Mouse (Mus musculus) midbrain, embryonic 12.5 days (tissue): ENCODE results near the gene Gli2. TPM values are rescaled to one million over a fixed set of nuclear protein-coding genes. Genes with fewer than 3 reads are reported as not detected.

Experiments
- ATAC-seq: fragments of 200-750 bp; cut with Nextera tagmentation; 2 replicates; pipeline ENCODE4 v1.8.0; 2017; ENCODE audit warnings: low read depth, moderate TSS enrichment, moderate library complexity; ENCODE audit not compliant: low FRiP score
- H3K27ac ChIP-seq: fragments of 300-500 bp; sonication (generic); replicated peaks from 2 replicates; pipeline ENCODE4 v1.5.1; 2016; ENCODE audit warnings: mild to moderate bottlenecking
- H3K27me3 ChIP-seq: fragments of 300-500 bp; sonication (generic); 2 replicates; pipeline ENCODE4 v1.6.1; 2016; ENCODE audit warnings: mild to moderate bottlenecking
- H3K36me3 ChIP-seq: fragments of 300-500 bp; sonication (generic); 2 replicates; pipeline ENCODE4 v1.6.1; 2016
- H3K4me1 ChIP-seq: fragments of 300-500 bp; sonication (generic); 2 replicates; pipeline ENCODE4 v1.6.1; 2016
- H3K4me2 ChIP-seq: fragments of 300-500 bp; sonication (generic); replicated peaks from 2 replicates; pipeline ENCODE4 v1.6.1; 2016; ENCODE audit warnings: mild to moderate bottlenecking, moderate library complexity
- H3K4me3 ChIP-seq: fragments of 300-500 bp; sonication (generic); 2 replicates; pipeline ENCODE4 v1.5.1; 2016; ENCODE audit warnings: mild to moderate bottlenecking
- H3K9ac ChIP-seq: fragments of 300-500 bp; sonication (generic); replicated peaks from 2 replicates; pipeline ENCODE4 v1.6.1; 2016; ENCODE audit warnings: mild to moderate bottlenecking, moderate library complexity
- H3K9me3 ChIP-seq: fragments of 300-500 bp; sonication (generic); 2 replicates; pipeline ENCODE4 v1.6.1; 2016; ENCODE audit warnings: mild to moderate bottlenecking
- WGBS: fragments of 180-500 bp; shearing (Covaris S2); methylation state at CpG from one replicate; pipeline ENCODE4 v1.1.7; 2016; 5-methylcytosine and 5-hydroxymethylcytosine counted together
- polyA plus RNA-seq: library from polyadenylated mRNA; unstranded; fragments of >200 nt; fragmentation: Nextera tagmentation; extraction: Ambion mirVana; gene quantifications from 2 replicates; pipeline ENCODE4 v1.2.1, GENCODE M21; 2016

The Gli2 gene
- polyA plus RNA-seq, 1 experiment from 2014 or later, result 8.6 TPM

DNA sequence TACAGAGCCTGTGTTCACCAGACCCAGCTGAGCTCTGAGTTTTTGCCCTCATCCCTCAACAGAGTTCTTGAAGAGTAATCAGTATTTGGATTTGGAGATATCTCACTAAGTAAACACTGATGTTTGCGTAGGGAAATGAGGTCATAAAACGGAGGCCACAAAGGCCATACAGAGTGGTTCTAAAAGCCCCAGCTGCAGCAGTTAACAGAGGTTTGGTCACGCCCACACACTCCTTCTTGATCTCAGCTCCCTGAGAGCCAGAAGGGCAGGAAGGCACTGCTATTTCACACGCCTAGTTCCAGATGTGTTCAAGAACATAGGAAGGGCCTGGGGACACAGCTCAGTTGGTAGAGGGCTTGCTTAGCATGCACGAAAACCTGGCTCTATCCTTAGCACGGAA is 175.1 kb downstream of the Gli2 start:
- Histone ChIP-seq H3K27ac (no peak overlapping the region; the same call in 1 of the 2 replicates), H3K36me3 (no peaks in the 10 kb centered on the region; the same call in 1 of the 2 replicates), H3K9me3 (no peaks in the 10 kb centered on the region), H3K9ac (no peak overlapping the region), H3K4me1 (no peaks in the 10 kb centered on the region), H3K4me2 (no peak overlapping the region), H3K27me3 (no peaks in the 10 kb centered on the region), H3K4me3 (no peak overlapping the region)
- 75% methylated on average over 6 of the region's 6 CpGs for WGBS
- ATAC-seq, result no peak

- ATAC-seq, result no peak
- no peak overlapping the region for H3K9ac ChIP-seq
- no peaks in the 10 kb centered on the region for H3K27me3 ChIP-seq
- no peak overlapping the region for H3K27ac ChIP-seq
- H3K4me3 ChIP-seq, result no peak overlapping the region
- peaks cover 4% of the 10 kb centered on the region; the same call in 1 of the 2 replicates for H3K36me3 ChIP-seq
- WGBS, result 88% methylated on average over 9 of the region's 9 CpGs
- no peak overlapping the region for H3K4me2 ChIP-seq
- no peaks in the 10 kb centered on the region for H3K4me1 ChIP-seq
- no peaks in the 10 kb centered on the region for H3K9me3 ChIP-seq
Measured at GRCm38 (mm10) chr1:118875227-118875626, 178.2 kb downstream of the Gli2 start.

DNA sequence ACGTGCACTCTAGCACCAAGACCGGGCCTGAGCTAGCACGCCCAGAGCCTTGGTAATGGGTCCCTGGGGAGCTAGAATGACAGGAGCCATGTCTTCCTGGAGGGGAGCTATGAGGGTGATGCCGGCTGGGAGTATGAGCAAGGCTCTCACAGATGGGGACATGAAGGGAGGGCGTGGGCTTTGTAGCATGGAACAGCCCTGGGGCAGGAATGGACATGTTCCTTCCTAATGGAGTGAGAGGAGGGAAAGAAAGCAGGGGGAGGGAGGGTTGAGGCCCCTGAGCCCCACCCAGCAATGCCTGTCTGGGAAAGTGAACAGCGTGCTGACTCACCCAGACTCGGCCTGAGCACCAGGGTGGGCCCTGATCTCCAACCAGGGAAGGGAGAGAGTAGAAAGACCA is 179.9 kb downstream of the Gli2 start:
- H3K27ac ChIP-seq, result no peak overlapping the region
- WGBS, result 87% methylated on average over 7 of the region's 7 CpGs
- ATAC-seq, result no peak
- H3K36me3 ChIP-seq, result peaks cover 4% of the 10 kb centered on the region; the same call in 1 of the 2 replicates
- H3K4me3 ChIP-seq, result no peak overlapping the region
- no peak overlapping the region for H3K4me2 ChIP-seq
- no peaks in the 10 kb centered on the region for H3K9me3 ChIP-seq
- H3K4me1 ChIP-seq, result no peaks in the 10 kb centered on the region
- H3K9ac ChIP-seq, result no peak overlapping the region
- no peaks in the 10 kb centered on the region for H3K27me3 ChIP-seq

GRCm38 (mm10) chr1:118864735-118865134 is 188.7 kb downstream of the Gli2 start:
- H3K27me3 ChIP-seq, result no peaks in the 10 kb centered on the region
- no peak overlapping the region for H3K4me3 ChIP-seq
- no peak for ATAC-seq
- H3K4me1 ChIP-seq, result no peaks in the 10 kb centered on the region
- no peaks in the 10 kb centered on the region for H3K9me3 ChIP-seq
- H3K9ac ChIP-seq, result no peak overlapping the region
- H3K4me2 ChIP-seq, result no peak overlapping the region
- no peak overlapping the region for H3K27ac ChIP-seq
- 89% methylated on average over 9 of the region's 9 CpGs for WGBS
- H3K36me3 ChIP-seq, result peaks cover 49% of the 10 kb centered on the region

GRCm38 (mm10) chr1:118864031-118864430 is 189.4 kb downstream of the Gli2 start:
- H3K27ac ChIP-seq, result no peak overlapping the region
- H3K4me3 ChIP-seq, result no peak overlapping the region
- peaks cover 53% of the 10 kb centered on the region for H3K36me3 ChIP-seq
- H3K4me2 ChIP-seq, result no peak overlapping the region
- 85% methylated on average over 5 of the region's 5 CpGs for WGBS
- H3K9ac ChIP-seq, result no peak overlapping the region
- H3K9me3 ChIP-seq, result no peaks in the 10 kb centered on the region
- H3K27me3 ChIP-seq, result no peaks in the 10 kb centered on the region
- H3K4me1 ChIP-seq, result no peaks in the 10 kb centered on the region
- no peak for ATAC-seq

GRCm38 (mm10) chr1:118858101-118858500 is 195.3 kb downstream of the Gli2 start:
- H3K4me1 ChIP-seq, result no peaks in the 10 kb centered on the region
- H3K27me3 ChIP-seq, result no peaks in the 10 kb centered on the region
- H3K9me3 ChIP-seq, result no peaks in the 10 kb centered on the region
- H3K4me3 ChIP-seq, result no peak overlapping the region
- no peak overlapping the region for H3K4me2 ChIP-seq
- H3K9ac ChIP-seq, result no peak overlapping the region
- H3K36me3 ChIP-seq, result peaks cover 58% of the 10 kb centered on the region
- ATAC-seq, result no peak
- no peak overlapping the region for H3K27ac ChIP-seq
- 87% methylated on average over 9 of the region's 9 CpGs for WGBS

DNA sequence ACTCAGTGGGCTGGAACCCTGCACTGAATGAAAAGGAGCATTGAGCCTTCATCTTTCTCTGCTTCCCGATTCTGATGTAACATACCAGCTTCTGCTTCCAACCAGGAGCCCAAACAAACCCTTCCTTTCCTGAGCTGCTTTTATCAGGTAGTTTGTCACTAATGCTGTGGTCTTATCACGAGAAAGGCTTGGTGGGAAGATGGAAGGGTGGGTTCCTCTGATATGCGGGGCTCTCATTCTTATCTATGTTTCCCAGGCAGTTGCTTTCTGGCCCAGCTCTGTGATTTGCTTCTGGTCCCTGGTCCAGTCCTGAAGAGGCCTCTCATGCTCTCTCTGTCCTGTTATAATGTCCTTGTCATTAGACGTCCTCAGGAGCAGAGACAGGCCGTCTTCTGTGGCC is 222.8 kb downstream of the Gli2 start:
- Histone ChIP-seq H3K4me1 (peaks cover under 1% of the 10 kb centered on the region; the same call in 1 of the 2 replicates), H3K36me3 (peaks cover 13% of the 10 kb centered on the region), H3K4me3 (no peak overlapping the region), H3K4me2 (no peak overlapping the region), H3K27ac (no peak overlapping the region), H3K9me3 (no peaks in the 10 kb centered on the region), H3K9ac (no peak overlapping the region), H3K27me3 (0 out of 2 replicates have a peak, but pooled peaks cover 3% of the 10 kb centered on the region)
- whole genome bisulfite sequencing, result 74% methylated on average over 5 of the region's 5 CpGs
- no peak for ATAC-seq

GRCm38 (mm10) chr1:118826614-118827013 is 226.8 kb downstream of the Gli2 start:
- no peak overlapping the region for H3K27ac ChIP-seq
- ATAC-seq, result no peak
- 91% methylated on average over 11 of the region's 11 CpGs for WGBS

DNA sequence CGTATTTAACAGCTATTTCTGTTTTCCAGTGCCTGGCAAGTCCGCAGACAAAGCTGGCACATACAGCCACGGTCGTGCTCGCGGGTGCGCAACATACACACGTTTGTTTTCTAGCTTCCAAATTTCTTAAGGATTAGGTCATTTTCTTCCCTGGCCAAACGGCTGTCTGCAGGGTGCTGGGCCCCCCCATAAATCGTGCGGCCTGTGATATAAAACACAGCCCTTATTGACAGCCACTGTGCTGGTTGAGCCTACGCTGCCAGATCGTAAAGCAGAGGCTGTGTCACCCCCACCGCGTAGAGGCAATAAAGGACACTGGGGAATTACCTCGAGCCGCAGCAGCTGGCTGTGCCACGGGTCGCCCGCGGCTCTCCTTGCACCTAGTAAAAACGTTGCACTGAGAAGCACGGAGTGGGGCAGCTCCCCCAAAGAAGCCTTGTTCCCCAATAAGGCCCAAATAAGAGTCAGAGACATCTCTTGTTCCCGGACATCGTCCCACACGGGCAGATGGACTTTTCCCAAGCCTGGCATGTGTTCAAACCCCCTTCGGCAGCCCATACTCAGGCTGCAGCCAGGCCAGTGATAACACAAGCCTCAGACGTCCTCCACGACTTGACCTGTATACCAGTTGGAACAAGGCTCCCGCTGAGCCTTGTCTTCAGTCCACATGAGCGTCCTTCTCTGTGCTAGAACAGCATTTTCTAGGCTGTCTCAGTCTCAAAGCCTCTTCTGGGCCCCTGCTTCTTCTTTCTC is 227.8 kb downstream of the Gli2 start:
- no peak overlapping the region for H3K9ac ChIP-seq
- H3K4me1 ChIP-seq, result peaks cover 4% of the 10 kb centered on the region; the same call in 1 of the 2 replicates
- no peaks in the 10 kb centered on the region for H3K36me3 ChIP-seq
- H3K4me3 ChIP-seq, result no peak overlapping the region
- 80% methylated on average over 31 of the region's 31 CpGs for WGBS
- no peak overlapping the region for H3K27ac ChIP-seq
- H3K4me2 ChIP-seq, result no peak overlapping the region
- 0 out of 2 replicates have a peak, but pooled peaks cover 3% of the 10 kb centered on the region for H3K27me3 ChIP-seq
- no peak for ATAC-seq
- 0 out of 2 replicates have a peak, but pooled peaks cover 5% of the 10 kb centered on the region for H3K9me3 ChIP-seq

More at GRCm38 (mm10) chr1:118826614-118827013, 226.8 kb downstream of the Gli2 start:
- peaks cover 4% of the 10 kb centered on the region; the same call in 1 of the 2 replicates for H3K4me1 ChIP-seq
- 0 out of 2 replicates have a peak, but pooled peaks cover 5% of the 10 kb centered on the region for H3K9me3 ChIP-seq
- H3K4me2 ChIP-seq, result no peak overlapping the region
- H3K4me3 ChIP-seq, result no peak overlapping the region
- no peaks in the 10 kb centered on the region for H3K36me3 ChIP-seq
- no peak overlapping the region for H3K9ac ChIP-seq
- 0 out of 2 replicates have a peak, but pooled peaks cover 3% of the 10 kb centered on the region for H3K27me3 ChIP-seq

- H3K27me3 ChIP-seq, result 0 out of 2 replicates have a peak, but pooled peaks cover 3% of the 10 kb centered on the region
- H3K9ac ChIP-seq, result no peak overlapping the region
- H3K4me1 ChIP-seq, result peaks cover 4% of the 10 kb centered on the region; the same call in 1 of the 2 replicates
- H3K4me2 ChIP-seq, result no peak overlapping the region
- H3K9me3 ChIP-seq, result 0 out of 2 replicates have a peak, but pooled peaks cover 5% of the 10 kb centered on the region
- H3K27ac ChIP-seq, result no peak overlapping the region
- no peaks in the 10 kb centered on the region for H3K36me3 ChIP-seq
- H3K4me3 ChIP-seq, result no peak overlapping the region
- 92% methylated on average over 3 of the region's 3 CpGs for WGBS
- ATAC-seq, result no peak
Measured at GRCm38 (mm10) chr1:118825035-118825434, 228.4 kb downstream of the Gli2 start.

DNA sequence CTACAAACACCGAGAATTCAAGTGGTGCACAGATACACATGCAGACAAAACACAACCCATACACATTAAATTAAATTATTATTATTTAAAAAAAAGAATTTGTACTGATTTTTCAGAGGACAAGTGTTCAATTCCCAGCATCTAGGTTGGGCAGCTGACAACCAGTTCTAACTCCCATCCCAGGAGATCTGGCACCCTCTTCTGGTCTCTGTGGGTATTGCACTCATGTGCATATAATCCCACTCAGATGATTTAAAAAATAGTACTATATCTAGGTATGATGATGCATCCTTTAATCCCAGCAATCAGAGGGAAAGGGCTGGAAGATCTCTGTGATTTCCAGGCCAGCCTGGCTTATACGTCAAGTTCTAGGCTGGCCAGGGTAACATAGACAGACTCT is 231.2 kb downstream of the Gli2 start:
- H3K4me2 ChIP-seq, result no peak overlapping the region
- H3K4me3 ChIP-seq, result no peak overlapping the region
- 91% methylated on average over 2 of the region's 2 CpGs for WGBS
- no peak overlapping the region for H3K9ac ChIP-seq
- no peaks in the 10 kb centered on the region for H3K36me3 ChIP-seq
- H3K9me3 ChIP-seq, result 0 out of 2 replicates have a peak, but pooled peaks cover 9% of the 10 kb centered on the region
- peaks cover 4% of the 10 kb centered on the region; the same call in 1 of the 2 replicates for H3K4me1 ChIP-seq
- no peak overlapping the region for H3K27ac ChIP-seq
- no peaks in the 10 kb centered on the region for H3K27me3 ChIP-seq
- no peak for ATAC-seq

GRCm38 (mm10) chr1:118815015-118815414 is 238.4 kb downstream of the Gli2 start:
- Histone ChIP-seq H3K27ac (no peak overlapping the region), H3K4me1 (no peaks in the 10 kb centered on the region), H3K9me3 (0 out of 2 replicates have a peak, but pooled peaks cover 4% of the 10 kb centered on the region), H3K4me3 (no peak overlapping the region), H3K27me3 (no peaks in the 10 kb centered on the region), H3K4me2 (no peak overlapping the region), H3K9ac (no peak overlapping the region), H3K36me3 (no peaks in the 10 kb centered on the region)
- WGBS, result 96% methylated on average over 2 of the region's 2 CpGs
- no peak for ATAC-seq
